Mouse (Mus musculus): Measurements from ENCODE around the gene Ercc6l2.

The Ercc6l2 gene

GRCm38 (mm10) chr13:63930525-63930924 lies 115.5 kb downstream of the Ercc6l2 start:
- no peak for DNase-seq (ENCODE audit: low spot score)

GRCm38 (mm10) chr13:63936369-63936768 lies 121.3 kb downstream of the Ercc6l2 start:
- no peak for DNase-seq (ENCODE audit: low spot score)

- DNase-seq (ENCODE audit: low spot score) = no peak
These were observed 125.2 kb downstream of the Ercc6l2 start for GRCm38 (mm10) chr13:63940257-63940656.

- no peak for DNase-seq (ENCODE audit: low spot score)
These were observed 126.1 kb downstream of the Ercc6l2 start for GRCm38 (mm10) chr13:63941170-63941569.

- DNase-seq (ENCODE audit: low spot score) = no peak
These were observed 128.6 kb downstream of the Ercc6l2 start for GRCm38 (mm10) chr13:63943605-63944004.

- DNase-seq (ENCODE audit: low spot score) = no peak
These were observed 129.4 kb downstream of the Ercc6l2 start for GRCm38 (mm10) chr13:63944344-63945021.

Measured in left cerebral cortex, adult 11 months (tissue).